Mouse (Mus musculus): ENCODE data around the gene Gp1ba. TPM values are rescaled to one million over a fixed set of nuclear protein-coding genes. Genes with fewer than 3 reads are reported as not detected.

The Gp1ba gene
- polyA plus RNA-seq, 1 experiment from 2014 or later: 0.10 TPM

DNA sequence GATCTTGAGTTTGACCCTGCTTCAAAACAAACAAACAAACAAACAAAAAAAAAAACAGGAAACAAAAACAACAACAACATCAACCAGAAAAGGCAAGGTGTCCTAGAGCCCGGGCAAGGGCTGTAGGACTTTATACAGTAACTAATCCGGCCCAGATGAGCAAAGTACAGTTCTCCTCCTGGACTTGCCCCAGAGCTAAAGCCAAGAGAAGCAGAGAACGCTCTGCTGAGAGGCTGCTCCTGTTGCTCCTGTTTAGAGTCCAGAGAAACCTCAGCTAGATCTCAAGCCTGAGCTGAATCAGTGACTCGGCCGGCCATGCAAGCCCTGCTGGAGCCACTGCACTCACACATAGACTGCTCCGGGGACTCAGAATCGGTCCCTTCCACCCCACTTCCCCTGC, 8.8 kb upstream of the Gp1ba start:
- no peak overlapping the region for H3K4me2 ChIP-seq

DNA sequence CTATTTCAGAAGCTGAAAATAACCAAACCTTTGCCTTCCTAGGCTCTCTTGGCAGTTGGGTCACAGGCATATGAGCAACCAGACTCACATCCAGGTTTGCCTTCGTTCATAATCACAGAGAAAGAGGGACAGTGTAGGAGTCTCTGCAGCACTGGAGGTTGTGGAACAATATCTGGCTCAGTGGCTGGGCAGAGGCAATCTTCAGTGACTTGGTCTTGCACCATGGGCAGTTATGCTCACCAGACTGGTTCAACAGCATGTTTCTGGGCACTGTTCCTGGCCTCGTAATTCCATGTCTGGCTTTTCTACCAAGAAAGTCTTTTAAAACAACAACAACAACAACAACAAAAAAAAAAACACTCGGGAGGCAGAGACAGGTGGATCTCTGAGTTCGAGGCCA, 3.3 kb upstream of the Gp1ba start:
- Histone ChIP-seq H3K4me2 (no peak overlapping the region), H3K27me3 (no peaks in the 10 kb centered on the region), H3K4me1 (no peaks in the 10 kb centered on the region), H3K27ac (no peak overlapping the region), H3K9ac (no peak overlapping the region), H3K4me3 (no peak overlapping the region), H3K9me3 (no peaks in the 10 kb centered on the region), H3K36me3 (no peaks in the 10 kb centered on the region)
- no peak for ATAC-seq (ENCODE audit: insufficient number of reproducible peaks, insufficient read depth, low FRiP score, low TSS enrichment, low read depth)
- WGBS: 77% methylated on average over 4 of the region's 4 CpGs

More for the DNA sequence above, 8.8 kb upstream of the Gp1ba start:
- no peak for ATAC-seq (ENCODE audit: insufficient number of reproducible peaks, insufficient read depth, low FRiP score, low TSS enrichment, low read depth)
- no peaks in the 10 kb centered on the region for H3K27me3 ChIP-seq
- no peaks in the 10 kb centered on the region for H3K4me1 ChIP-seq
- no peak overlapping the region for H3K9ac ChIP-seq
- WGBS: 71% methylated on average over 7 of the region's 7 CpGs
- no peaks in the 10 kb centered on the region for H3K36me3 ChIP-seq
- no peak overlapping the region for H3K27ac ChIP-seq
- H3K4me3 ChIP-seq: no peak overlapping the region
- H3K9me3 ChIP-seq: no peaks in the 10 kb centered on the region

DNA sequence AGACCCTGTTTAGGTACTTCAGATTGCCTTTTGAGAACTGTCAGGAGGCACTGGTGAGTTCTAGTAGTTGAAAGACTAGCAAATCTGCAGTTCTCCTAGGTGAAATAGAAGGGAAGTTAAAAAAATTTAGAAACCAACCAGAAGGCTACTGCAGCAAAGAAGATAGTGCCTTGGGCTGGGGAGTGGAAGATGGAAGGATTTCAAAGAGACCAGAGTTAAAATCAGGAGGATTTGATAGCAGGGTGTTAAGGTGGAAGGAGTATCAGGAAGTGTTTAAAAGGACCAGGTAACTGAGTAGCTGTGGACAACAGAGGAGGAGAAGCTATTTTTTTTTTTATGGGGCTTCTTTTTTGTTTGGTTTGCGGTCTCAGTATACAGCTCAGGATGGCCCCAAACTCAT, 1.2 kb upstream of the Gp1ba start:
- Histone ChIP-seq H3K4me1 (no peaks in the 10 kb centered on the region), H3K4me2 (no peak overlapping the region), H3K36me3 (0 out of 2 replicates have a peak, but pooled peaks cover 1% of the 10 kb centered on the region), H3K27me3 (no peaks in the 10 kb centered on the region), H3K9ac (no peak overlapping the region), H3K27ac (no peak overlapping the region), H3K9me3 (no peaks in the 10 kb centered on the region), H3K4me3 (no peak overlapping the region)
- 89% methylated on average over 1 of the region's 1 CpGs for WGBS
- ATAC-seq (ENCODE audit: insufficient number of reproducible peaks, insufficient read depth, low FRiP score, low TSS enrichment, low read depth): no peak

DNA sequence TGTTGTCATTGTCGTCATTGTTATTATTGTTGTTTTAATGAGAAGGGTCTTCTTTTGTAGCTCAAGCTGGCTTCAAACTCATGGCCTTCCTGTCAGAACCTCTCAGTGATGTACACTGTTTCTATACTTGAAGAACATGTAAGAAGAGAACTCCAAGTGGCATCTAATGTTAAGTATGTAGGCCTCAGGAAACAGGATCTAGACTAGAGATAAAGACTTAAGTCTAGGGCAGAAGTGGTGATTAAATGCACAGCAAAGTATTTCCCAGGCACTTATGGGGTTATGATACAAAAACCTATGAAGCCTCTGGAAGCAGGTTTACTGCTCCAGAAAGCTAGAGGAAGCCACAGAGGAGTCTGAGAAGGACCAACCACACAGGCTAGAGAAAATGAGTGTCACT, 629 bp upstream of the Gp1ba start:
- no peaks in the 10 kb centered on the region for H3K27me3 ChIP-seq
- H3K9ac ChIP-seq: no peak overlapping the region
- H3K4me2 ChIP-seq: no peak overlapping the region
- H3K27ac ChIP-seq: no peak overlapping the region
- H3K4me1 ChIP-seq: no peaks in the 10 kb centered on the region
- WGBS: 87% methylated on average over 1 of the region's 1 CpGs
- H3K4me3 ChIP-seq: no peak overlapping the region
- 0 out of 2 replicates have a peak, but pooled peaks cover 6% of the 10 kb centered on the region for H3K36me3 ChIP-seq
- ATAC-seq (ENCODE audit: insufficient number of reproducible peaks, insufficient read depth, low FRiP score, low TSS enrichment, low read depth): no peak
- H3K9me3 ChIP-seq: no peaks in the 10 kb centered on the region

DNA sequence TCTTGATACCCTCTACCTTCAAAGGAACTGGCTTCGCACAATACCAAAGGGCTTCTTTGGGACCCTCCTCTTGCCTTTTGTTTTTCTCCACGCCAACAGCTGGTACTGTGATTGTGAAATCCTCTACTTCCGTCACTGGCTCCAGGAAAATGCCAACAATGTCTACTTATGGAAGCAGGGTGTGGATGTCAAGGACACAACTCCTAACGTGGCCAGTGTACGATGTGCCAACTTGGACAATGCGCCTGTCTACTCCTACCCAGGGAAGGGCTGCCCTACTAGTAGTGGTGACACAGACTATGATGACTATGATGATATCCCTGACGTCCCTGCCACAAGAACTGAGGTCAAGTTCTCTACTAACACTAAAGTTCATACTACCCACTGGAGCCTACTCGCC, 1.1 kb downstream of the Gp1ba start:
- Histone ChIP-seq H3K9ac (no peak overlapping the region), H3K27me3 (no peaks in the 10 kb centered on the region), H3K4me3 (no peak overlapping the region), H3K4me2 (no peak overlapping the region), H3K4me1 (peaks cover under 1% of the 10 kb centered on the region; the same call in 1 of the 2 replicates), H3K36me3 (peaks cover 20% of the 10 kb centered on the region), H3K9me3 (no peaks in the 10 kb centered on the region), H3K27ac (no peak overlapping the region)
- 84% methylated on average over 8 of the region's 8 CpGs for WGBS
- no peak for ATAC-seq (ENCODE audit: insufficient number of reproducible peaks, insufficient read depth, low FRiP score, low TSS enrichment, low read depth)

DNA sequence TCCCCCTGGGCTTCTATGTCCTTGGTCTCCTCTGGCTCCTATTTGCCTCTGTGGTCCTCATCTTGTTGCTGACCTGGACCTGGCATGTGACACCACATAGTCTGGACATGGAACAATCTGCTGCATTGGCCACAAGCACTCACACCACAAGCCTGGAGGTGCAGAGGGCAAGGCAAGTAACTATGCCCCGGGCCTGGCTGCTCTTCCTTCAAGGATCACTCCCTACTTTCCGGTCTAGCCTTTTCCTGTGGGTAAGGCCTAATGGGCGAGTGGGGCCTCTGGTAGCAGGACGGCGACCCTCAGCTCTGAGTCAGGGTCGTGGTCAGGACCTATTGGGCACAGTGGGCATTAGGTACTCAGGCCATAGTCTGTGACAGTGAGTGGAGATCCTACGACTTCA, 2.3 kb downstream of the Gp1ba start:
- Histone ChIP-seq H3K9ac (no peak overlapping the region), H3K9me3 (no peaks in the 10 kb centered on the region), H3K27ac (no peak overlapping the region), H3K36me3 (peaks cover 28% of the 10 kb centered on the region), H3K4me3 (no peak overlapping the region), H3K4me2 (no peak overlapping the region), H3K4me1 (peaks cover 14% of the 10 kb centered on the region), H3K27me3 (no peaks in the 10 kb centered on the region)
- no peak for ATAC-seq (ENCODE audit: insufficient number of reproducible peaks, insufficient read depth, low FRiP score, low TSS enrichment, low read depth)
- 85% methylated on average over 7 of the region's 7 CpGs for WGBS

DNA sequence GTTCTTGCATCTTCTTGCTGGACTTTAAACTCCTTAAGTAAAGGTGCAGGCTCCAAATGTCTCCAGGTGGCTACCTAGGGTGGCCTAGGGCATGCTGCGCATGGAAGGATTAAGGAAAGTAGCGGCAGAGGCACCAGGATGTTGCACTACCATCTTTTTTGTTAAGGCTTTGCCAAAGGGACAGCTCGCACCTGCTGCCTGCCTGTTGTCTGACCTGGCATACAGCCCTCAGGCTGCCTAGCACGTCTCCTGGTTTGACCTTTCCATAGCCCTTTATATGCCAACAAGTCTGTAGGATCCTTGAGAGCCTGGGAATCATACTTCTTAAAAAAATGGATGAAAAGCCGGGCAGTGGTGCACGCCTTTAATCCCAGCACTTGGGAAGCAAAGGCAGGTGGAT, 4.1 kb downstream of the Gp1ba start:
- WGBS: 92% methylated on average over 6 of the region's 6 CpGs
- Histone ChIP-seq H3K9ac (no peak overlapping the region), H3K4me2 (no peak overlapping the region), H3K36me3 (peaks cover 28% of the 10 kb centered on the region), H3K9me3 (no peaks in the 10 kb centered on the region), H3K4me3 (no peak overlapping the region), H3K27me3 (no peaks in the 10 kb centered on the region), H3K27ac (no peak overlapping the region), H3K4me1 (peaks cover 18% of the 10 kb centered on the region)
- ATAC-seq (ENCODE audit: insufficient number of reproducible peaks, insufficient read depth, low FRiP score, low TSS enrichment, low read depth): no peak

DNA sequence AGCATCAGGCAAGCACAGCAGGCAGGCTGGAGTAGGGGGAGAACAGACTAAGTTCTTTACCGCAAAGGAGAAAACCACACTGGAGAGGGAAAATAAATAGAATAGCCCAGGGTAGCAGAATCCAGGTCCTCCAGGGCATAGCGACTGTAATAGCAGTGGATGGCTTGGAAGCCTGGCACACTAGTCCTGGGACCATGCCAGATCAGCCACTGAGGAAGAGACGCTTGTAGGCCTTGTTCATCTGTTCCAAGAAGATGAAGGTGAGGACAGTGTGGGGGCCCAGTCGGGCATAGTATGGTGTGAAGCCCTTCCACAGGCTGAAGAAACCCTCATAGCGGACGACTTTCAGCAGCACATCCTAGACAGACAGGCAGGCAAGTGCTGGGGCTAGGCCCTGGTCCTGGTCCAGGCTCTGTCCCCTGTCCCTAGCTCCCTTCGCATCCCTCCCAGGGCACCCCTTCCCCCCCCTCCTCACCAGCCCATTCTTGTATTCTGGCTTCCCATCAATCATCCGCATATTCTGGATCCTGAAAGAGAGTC, 5.7 kb downstream of the Gp1ba start:
- Histone ChIP-seq H3K4me2 (no peak overlapping the region), H3K9me3 (no peaks in the 10 kb centered on the region), H3K4me3 (no peak overlapping the region), H3K27ac (no peak overlapping the region), H3K9ac (no peak overlapping the region), H3K4me1 (peaks cover 34% of the 10 kb centered on the region), H3K27me3 (no peaks in the 10 kb centered on the region), H3K36me3 (peaks cover 43% of the 10 kb centered on the region)
- no peak for ATAC-seq (ENCODE audit: insufficient number of reproducible peaks, insufficient read depth, low FRiP score, low TSS enrichment, low read depth)
- WGBS: 94% methylated on average over 8 of the region's 8 CpGs

DNA sequence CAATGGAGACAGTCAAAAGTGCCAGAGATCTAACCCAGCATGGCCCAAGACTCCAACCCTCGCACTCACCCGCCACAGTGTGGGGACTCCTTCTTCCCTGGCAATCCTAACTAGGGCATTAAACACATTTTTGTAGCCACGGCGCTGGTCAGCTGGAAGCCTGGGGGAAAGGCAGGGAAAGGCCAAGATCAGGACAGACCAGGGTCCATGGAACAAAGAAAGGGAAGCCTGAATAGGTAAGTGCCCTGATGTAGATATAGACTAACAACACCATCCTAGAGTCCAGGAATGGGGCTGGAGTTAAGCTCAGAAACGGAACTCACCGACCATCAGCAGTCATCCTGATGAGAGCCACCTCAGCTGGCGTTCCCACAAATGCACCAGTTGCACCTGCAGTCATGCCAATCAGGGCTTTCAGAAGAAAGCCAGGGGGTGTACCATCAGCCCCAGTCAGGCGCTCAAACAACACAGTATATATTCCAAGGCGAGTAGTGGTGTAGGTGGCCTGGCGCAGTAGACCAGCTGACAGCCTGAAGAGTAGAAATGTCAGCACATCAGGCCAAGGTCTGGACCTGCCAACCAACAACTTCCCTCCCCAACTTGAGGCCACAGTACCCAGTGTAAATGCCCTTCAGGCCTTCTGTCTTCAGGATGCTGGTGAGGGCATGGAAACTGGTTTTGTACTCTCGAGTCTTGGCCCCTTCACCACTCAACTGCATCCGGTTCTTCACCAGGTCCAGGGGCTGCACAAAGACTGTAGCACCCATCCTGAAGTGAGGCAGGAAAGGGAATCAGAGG, 6.7 kb downstream of the Gp1ba start:
- WGBS: 91% methylated on average over 12 of the region's 12 CpGs
- peaks cover 53% of the 10 kb centered on the region for H3K36me3 ChIP-seq
- peak overlapping the region; percentile 94 for H3K9ac ChIP-seq
- peak overlapping the region; percentile 88 for H3K4me3 ChIP-seq
- H3K4me1 ChIP-seq: peaks cover 42% of the 10 kb centered on the region
- peak overlapping the region; percentile 92 for H3K4me2 ChIP-seq
- 0 out of 2 replicates have a peak overlapping the region, but pooled peaks have one; percentile 93 for H3K27ac ChIP-seq
- no peaks in the 10 kb centered on the region for H3K9me3 ChIP-seq
- ATAC-seq (ENCODE audit: insufficient number of reproducible peaks, insufficient read depth, low FRiP score, low TSS enrichment, low read depth): no peak
- H3K27me3 ChIP-seq: no peaks in the 10 kb centered on the region

DNA sequence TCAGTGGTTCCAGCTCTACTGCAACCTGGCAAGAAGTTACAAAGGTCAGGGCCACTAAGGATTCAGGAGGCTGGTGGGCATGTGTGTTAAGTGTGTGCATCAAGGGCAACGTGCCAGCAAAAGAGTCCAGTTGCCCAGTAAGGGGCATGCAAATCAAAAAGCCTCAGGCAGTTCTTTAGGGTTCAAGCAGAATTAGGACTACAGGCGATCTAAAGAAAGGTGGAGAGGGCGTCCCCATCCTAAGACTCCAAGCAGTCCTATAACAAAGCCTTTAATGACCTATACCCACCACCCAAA, 7.3 kb downstream of the Gp1ba start:
- no peak; the same call in 1 of the 2 replicates for ATAC-seq (ENCODE audit: insufficient number of reproducible peaks, insufficient read depth, low FRiP score, low TSS enrichment, low read depth)
- peak overlapping the region; percentile 92 for H3K4me2 ChIP-seq
- peak overlapping the region; percentile 88 for H3K4me3 ChIP-seq
- no peaks in the 10 kb centered on the region for H3K9me3 ChIP-seq
- peak overlapping the region; percentile 93 for H3K27ac ChIP-seq
- peaks cover 59% of the 10 kb centered on the region for H3K36me3 ChIP-seq
- H3K9ac ChIP-seq: peak overlapping the region; percentile 94
- no peaks in the 10 kb centered on the region for H3K27me3 ChIP-seq
- peaks cover 48% of the 10 kb centered on the region for H3K4me1 ChIP-seq
- WGBS: 11% methylated on average over 3 of the region's 3 CpGs

DNA sequence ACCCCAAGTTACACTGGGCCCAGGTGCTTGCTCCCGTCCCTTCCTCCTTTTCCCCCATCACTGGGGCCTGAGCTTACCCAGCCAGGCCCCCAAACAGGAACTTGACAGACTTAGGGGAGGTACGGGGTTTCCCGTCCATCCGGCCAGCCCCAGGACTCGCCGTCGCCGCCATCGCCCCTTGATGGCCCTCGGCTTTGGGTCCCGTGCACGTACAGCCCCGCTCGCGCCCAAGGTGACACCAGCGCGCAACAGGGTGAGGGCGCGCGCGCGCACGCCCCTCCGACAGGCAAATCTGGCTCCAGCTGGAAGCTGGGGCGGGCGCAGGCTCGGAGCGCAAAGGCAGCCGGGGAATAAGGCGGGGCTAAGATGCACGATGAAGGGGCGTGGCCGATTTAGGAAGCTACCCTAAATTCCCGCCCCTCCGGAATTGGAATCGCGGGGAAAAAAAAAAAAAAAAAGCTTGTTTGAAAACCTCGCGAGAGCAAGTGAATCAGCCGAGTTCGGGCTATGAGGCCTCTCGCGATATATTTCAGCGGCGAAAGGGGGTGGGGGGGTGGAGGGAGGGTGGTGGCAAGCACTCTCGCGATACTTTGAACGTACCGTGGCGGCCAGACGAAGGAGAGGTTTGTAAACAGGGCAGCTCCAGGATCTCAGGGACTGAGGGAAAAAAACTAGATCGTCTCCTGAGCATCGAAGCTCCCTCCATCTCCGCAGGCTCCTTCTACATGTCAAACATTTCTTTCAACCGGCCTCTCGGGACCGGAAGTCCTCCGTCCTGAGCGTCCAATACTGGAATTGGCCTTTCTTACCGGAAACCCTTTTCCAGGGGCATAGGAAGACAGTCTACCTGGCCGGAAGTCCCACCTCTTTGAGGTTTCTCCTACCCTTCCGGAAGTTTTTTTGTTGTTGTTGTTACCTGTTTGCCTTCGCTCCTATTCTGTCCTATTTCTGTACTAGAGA, 8.0 kb downstream of the Gp1ba start, which contains the start of the genes Rnf167 and Slc25a11:
Gene Rnf167, plus strand, starts transcription at position 545 of the 960 bp plus-strand sequence.
Gene Slc25a11, minus strand, starts transcription at position 789 of the 960 bp plus-strand sequence.
- WGBS: under 1% methylated on average over 63 of the region's 63 CpGs
- H3K4me3 ChIP-seq: peak within 1 kb of the TSS; percentile 88
- no peaks in the 10 kb centered on the region for H3K9me3 ChIP-seq
- H3K4me2 ChIP-seq: peak within 1 kb of the TSS; percentile 97
- H3K4me1 ChIP-seq: peaks cover 54% of the 10 kb centered on the region
- H3K36me3 ChIP-seq: peaks cover 66% of the 10 kb centered on the region
- H3K27ac ChIP-seq: peak within 1 kb of the TSS; percentile 95
- no peaks in the 10 kb centered on the region for H3K27me3 ChIP-seq
- ATAC-seq (ENCODE audit: insufficient number of reproducible peaks, insufficient read depth, low FRiP score, low TSS enrichment, low read depth): peak; percentile 78
- H3K9ac ChIP-seq: peak within 1 kb of the TSS; percentile 94
